Mouse (Mus musculus): ENCODE data around the gene Zfp82.

DNA sequence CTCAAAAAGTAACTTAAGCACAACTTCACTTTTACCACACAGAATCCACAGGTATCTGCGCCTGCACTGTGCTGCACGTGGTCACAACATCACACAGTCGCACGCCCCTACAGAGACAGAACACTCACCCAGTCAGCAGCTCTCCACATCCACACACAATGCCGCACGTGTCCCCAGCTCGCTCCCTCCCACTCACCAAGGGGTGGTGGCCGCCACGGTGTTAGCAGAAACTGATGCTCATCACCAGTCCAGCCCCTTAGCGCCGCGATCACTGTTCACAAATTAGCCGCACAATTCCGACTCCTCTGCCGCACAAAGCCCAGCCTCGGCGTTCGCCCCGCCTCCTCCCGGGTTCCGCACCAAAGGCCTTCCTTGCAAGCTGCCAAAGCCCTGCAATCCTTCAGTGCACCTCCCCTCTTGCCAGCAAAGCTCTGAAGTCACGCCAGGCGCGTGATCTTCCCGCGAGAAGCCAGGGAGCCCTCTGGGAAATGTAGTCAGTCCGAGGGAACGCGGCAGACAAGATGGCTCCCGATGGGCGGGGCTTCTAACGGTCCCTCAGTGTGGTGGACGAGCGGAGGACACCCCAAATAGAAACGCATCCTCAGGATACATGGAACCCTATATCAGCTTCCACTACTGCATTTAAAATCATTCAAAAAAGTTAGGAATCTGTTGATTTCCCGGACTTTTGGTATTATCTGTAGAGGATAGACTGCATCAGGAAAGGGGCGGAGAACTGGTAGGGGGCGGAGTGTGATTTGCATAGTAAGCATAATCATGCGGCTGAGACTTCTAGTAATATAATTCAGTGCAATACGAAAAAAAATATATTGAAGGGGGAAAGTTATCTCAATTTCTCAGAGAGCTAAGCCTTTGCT lies 17.6 kb upstream of the Zfp82 start, which contains the start of the genes Gm26920 and Zfp566:
- TF ChIP-seq POLR2A (IDR thresholded peaks at IDR 0.05; ENCODE audit: low read depth, low read length) (peak; percentile 50; the same call in 1 of the 2 replicates), CTCF (IDR thresholded peaks at IDR 0.05; ENCODE audit: extremely low read depth, insufficient read length, insufficient replicate concordance, low read depth, low read length) (no peak)
